Mouse (Mus musculus): ENCODE results near the gene Add3.

GRCm38 (mm10) chr19:53105374-53106090 is 34.7 kb upstream of the Add3 start:
- TF ChIP-seq GABPA (IDR thresholded peaks at IDR 0.05; ENCODE audit: low read depth, low read length) (no peak), EP300 (IDR thresholded peaks at IDR 0.05; ENCODE audit: low read depth in 1 of 2, low read length in 2 of 2) (no peak), MAFK (IDR thresholded peaks at IDR 0.05; ENCODE audit: borderline replicate concordance, low read depth, low read length) (no peak), CTCF (IDR thresholded peaks at IDR 0.05 in 2 of 3, conservative IDR thresholded peaks at IDR 0.05 in 1 of 3; ENCODE audit: control insufficient read depth in 1 of 3, insufficient read depth in 1 of 3, low read depth in 2 of 3, low read length in 3 of 3, poor library complexity in 1 of 3, severe bottlenecking in 1 of 3) (no peak), POLR2A (IDR thresholded peaks at IDR 0.05; ENCODE audit: control insufficient read depth in 1 of 2, insufficient read depth in 1 of 2, low read depth in 1 of 2, low read length in 2 of 2, poor library complexity in 1 of 2) (no peak), MYB (IDR thresholded peaks at IDR 0.05; ENCODE audit: low read depth, low read length) (no peak), NRF1 (IDR thresholded peaks at IDR 0.05; ENCODE audit: insufficient read depth, low read depth, low read length, poor library complexity, severe bottlenecking) (no peak), UBTF (IDR thresholded peaks at IDR 0.05; ENCODE audit: borderline replicate concordance, insufficient read depth, low read depth, low read length) (no peak), SMC3 (IDR thresholded peaks at IDR 0.05; ENCODE audit: low read depth, low read length) (no peak), TBP (IDR thresholded peaks at IDR 0.05; ENCODE audit: low read depth, low read length) (no peak), MYC (IDR thresholded peaks at IDR 0.05; ENCODE audit: low read depth, low read length) (no peak)
